Mouse (Mus musculus) heart, postnatal 0 days (tissue): ENCODE data around the gene Morn1. TPM values are rescaled to one million over a fixed set of nuclear protein-coding genes. Genes with fewer than 3 reads are reported as not detected.

Experiments
- ATAC-seq: fragments of 200-750 bp; cut with Nextera tagmentation; 2 replicates; pipeline ENCODE4 v1.8.0; 2017; ENCODE audit warnings: low read depth, moderate number of reproducible peaks, moderate library complexity; ENCODE audit not compliant: insufficient read depth
- DNase-seq: peaks from one replicate; pipeline ENCODE4 v3.0.0-alpha.2; 2016; ENCODE audit warnings: low spot score
- H3K27ac ChIP-seq: fragments of 300-500 bp; sonication (generic); 2 replicates; pipeline ENCODE4 v1.5.1; 2014; ENCODE audit warnings: low read depth, mild to moderate bottlenecking
- H3K27me3 ChIP-seq: fragments of 300-500 bp; sonication (generic); 2 replicates; pipeline ENCODE4 v1.6.1; 2014; ENCODE audit warnings: low read length, mixed read lengths; ENCODE audit not compliant: control insufficient read depth, insufficient read depth
- H3K36me3 ChIP-seq: fragments of 300-500 bp; sonication (generic); replicated peaks from 2 replicates; pipeline ENCODE4 v1.6.1; 2014; ENCODE audit warnings: low read length, mixed read lengths; ENCODE audit not compliant: control insufficient read depth, insufficient read depth
- H3K4me1 ChIP-seq: fragments of 300-500 bp; sonication (generic); 2 replicates; pipeline ENCODE4 v1.6.1; 2014; ENCODE audit warnings: antibody characterized with exemption; ENCODE audit not compliant: control insufficient read depth, insufficient read depth
- H3K4me2 ChIP-seq: fragments of 300-500 bp; sonication (generic); 2 replicates; pipeline ENCODE4 v1.6.1; 2014; ENCODE audit warnings: low read depth, mild to moderate bottlenecking, low read length, moderate library complexity
- H3K4me3 ChIP-seq: fragments of 300-500 bp; sonication (generic); 2 replicates; pipeline ENCODE4 v1.5.1; 2014; ENCODE audit warnings: low read depth, low read length
- H3K9ac ChIP-seq: fragments of 300-500 bp; sonication (generic); replicated peaks from 2 replicates; pipeline ENCODE4 v1.6.1; 2014; ENCODE audit warnings: low read depth, low read length, mixed read lengths
- H3K9me3 ChIP-seq: fragments of 300-500 bp; sonication (generic); replicated peaks from 2 replicates; pipeline ENCODE4 v1.6.1; 2016; ENCODE audit warnings: low read length; ENCODE audit not compliant: control insufficient read depth
- CTCF ChIP-seq: IDR thresholded peaks from 2 replicates; pipeline ENCODE4 v1.5.1; 2016; ENCODE audit warnings: antibody characterized with exemption, control low read depth, low read depth
- EP300 ChIP-seq: IDR thresholded peaks from 2 replicates; pipeline ENCODE4 v1.6.1; 2016; ENCODE audit warnings: antibody characterized with exemption, low read depth
- WGBS: fragments of 180-500 bp; shearing (Covaris S2); extraction: QIAGEN DNeasy Blood & Tissue Kit; methylation state at CpG from one replicate; pipeline ENCODE4 v1.1.7; 2014; 5-methylcytosine and 5-hydroxymethylcytosine counted together
- polyA plus RNA-seq: library from polyadenylated mRNA; unstranded; fragments of >200 nt; fragmentation: Nextera tagmentation; extraction: Ambion mirVana; gene quantifications from 2 replicates; pipeline ENCODE4 v1.2.1, GENCODE M21; 2015
- total RNA-seq: library from RNA; depleted of rRNA; stranded (reverse); fragments of >200 nt; gene quantifications from 2 replicates; pipeline ENCODE4 v1.2.3, GENCODE M21; 2014; ENCODE audit warnings: low replicate concordance

Gene Morn1
- total and polyA plus RNA-seq, 2 experiments from 2014 or later = 2.4 TPM; not detected in 1

DNA sequence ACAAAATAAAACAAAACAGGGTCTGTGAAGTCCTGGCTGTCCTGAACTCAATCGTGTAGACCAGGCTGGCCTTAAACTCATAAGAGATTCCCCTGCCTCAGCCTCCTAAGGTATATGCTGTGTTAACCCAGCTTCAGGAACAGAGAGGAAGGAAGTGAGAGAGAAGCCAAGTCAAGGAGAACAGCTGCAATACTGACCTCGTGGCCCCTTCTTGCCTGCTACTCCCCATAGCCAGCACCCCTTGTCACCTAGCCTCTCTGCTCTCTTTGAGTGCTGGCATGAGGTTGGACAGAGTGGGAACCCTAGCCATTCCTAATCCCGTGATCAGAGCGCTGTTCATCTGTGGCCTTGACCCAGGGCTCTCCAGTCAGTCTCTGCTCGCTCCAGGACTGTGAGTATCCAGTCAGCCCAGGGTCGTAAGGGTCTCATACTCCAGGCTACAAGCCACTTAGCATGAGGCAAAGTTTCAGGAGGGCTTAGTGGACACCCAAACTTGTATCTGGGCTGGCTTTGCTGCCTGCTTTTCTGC is 35.6 kb downstream of the Morn1 start:
- Histone ChIP-seq H3K9ac (0 out of 2 replicates have a peak overlapping the region, but pooled peaks have one; percentile 13), H3K4me3 (no peak overlapping the region), H3K27ac (peak overlapping the region; percentile 40; the same call in 1 of the 2 replicates), H3K4me1 (peaks cover 15% of the 10 kb centered on the region), H3K36me3 (no peaks in the 10 kb centered on the region), H3K4me2 (no peak overlapping the region), H3K9me3 (no peaks in the 10 kb centered on the region), H3K27me3 (no peaks in the 10 kb centered on the region)
- ATAC-seq (no peak), DNase-seq (no peak)
- WGBS = 65% methylated on average over 6 of the region's 6 CpGs
- TF ChIP-seq EP300 (no peak), CTCF (no peak)

- no peak overlapping the region for H3K4me3 ChIP-seq
- H3K9me3 ChIP-seq = no peaks in the 10 kb centered on the region
- no peak overlapping the region for H3K4me2 ChIP-seq
- 0 out of 2 replicates have a peak overlapping the region, but pooled peaks have one; percentile 13 for H3K9ac ChIP-seq
- H3K36me3 ChIP-seq = no peaks in the 10 kb centered on the region
- ATAC-seq = peak; percentile 56; the same call in 1 of the 2 replicates
- DNase-seq = peak; percentile 71
- TF ChIP-seq EP300 = no peak
- TF ChIP-seq CTCF = no peak
- H3K4me1 ChIP-seq = peaks cover 15% of the 10 kb centered on the region
- H3K27me3 ChIP-seq = no peaks in the 10 kb centered on the region
- 14% methylated on average over 16 of the region's 16 CpGs for WGBS
- H3K27ac ChIP-seq = peak overlapping the region; percentile 40; the same call in 1 of the 2 replicates
These were observed 36.2 kb downstream of the Morn1 start for GRCm38 (mm10) chr4:155122444-155123040.

DNA sequence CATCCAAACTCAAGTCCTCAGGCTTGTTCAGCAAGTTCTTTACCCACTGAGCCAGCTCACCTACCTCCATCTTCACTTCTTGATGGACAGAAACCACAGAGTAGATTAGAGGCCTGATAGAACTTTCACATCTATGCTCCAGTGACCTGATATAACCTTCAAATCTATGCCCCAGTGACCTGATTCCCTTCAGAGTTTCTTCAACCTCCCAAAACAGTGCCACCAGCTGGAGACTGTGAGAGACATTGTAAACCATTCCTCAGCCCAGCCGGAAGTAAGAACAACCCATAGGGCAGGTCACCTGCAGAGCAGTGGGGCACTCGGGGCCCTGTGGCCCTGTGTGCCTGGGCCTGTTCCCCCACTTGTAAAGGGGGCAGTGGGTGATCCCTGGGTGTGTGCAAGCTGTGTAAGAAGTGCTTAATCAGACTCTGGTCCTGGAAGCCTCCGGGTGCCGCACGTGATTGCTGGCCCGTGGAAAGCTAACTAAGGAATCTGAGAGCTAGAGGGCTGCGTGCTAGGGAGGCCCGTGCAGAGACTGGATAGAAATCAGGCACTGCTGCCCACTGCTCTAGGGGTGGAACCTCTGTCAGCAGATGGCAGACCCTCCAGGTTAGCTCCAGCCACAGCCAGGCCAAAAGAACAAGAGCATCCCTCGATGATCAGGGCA is 37.6 kb downstream of the Morn1 start:
- H3K4me1 ChIP-seq = peaks cover 17% of the 10 kb centered on the region
- H3K4me2 ChIP-seq = no peak overlapping the region
- H3K4me3 ChIP-seq = no peak overlapping the region
- H3K9ac ChIP-seq = no peak overlapping the region
- no peak overlapping the region for H3K27ac ChIP-seq
- DNase-seq (no peak), ATAC-seq (no peak)
- H3K9me3 ChIP-seq = no peaks in the 10 kb centered on the region
- no peak for TF ChIP-seq EP300
- no peak for TF ChIP-seq CTCF
- no peaks in the 10 kb centered on the region for H3K36me3 ChIP-seq
- WGBS = 58% methylated on average over 9 of the region's 9 CpGs
- H3K27me3 ChIP-seq = no peaks in the 10 kb centered on the region

GRCm38 (mm10) chr4:155125310-155125709 is 38.9 kb downstream of the Morn1 start:
- no peak for DNase-seq

GRCm38 (mm10) chr4:155126194-155126593 is 39.8 kb downstream of the Morn1 start:
- no peaks in the 10 kb centered on the region for H3K36me3 ChIP-seq
- H3K27ac ChIP-seq = no peak overlapping the region
- WGBS = 60% methylated on average over 5 of the region's 5 CpGs
- TF ChIP-seq EP300 = no peak
- no peak for TF ChIP-seq CTCF
- no peaks in the 10 kb centered on the region for H3K9me3 ChIP-seq
- no peaks in the 10 kb centered on the region for H3K27me3 ChIP-seq
- DNase-seq (no peak), ATAC-seq (no peak)
- no peak overlapping the region for H3K4me2 ChIP-seq
- H3K4me1 ChIP-seq = peaks cover 36% of the 10 kb centered on the region
- no peak overlapping the region for H3K4me3 ChIP-seq
- no peak overlapping the region for H3K9ac ChIP-seq

More at GRCm38 (mm10) chr4:155125310-155125709, 38.9 kb downstream of the Morn1 start:
- H3K36me3 ChIP-seq = no peaks in the 10 kb centered on the region
- H3K4me1 ChIP-seq = peaks cover 29% of the 10 kb centered on the region
- H3K9ac ChIP-seq = no peak overlapping the region
- no peak overlapping the region for H3K4me3 ChIP-seq
- WGBS = 43% methylated on average over 7 of the region's 7 CpGs
- no peak overlapping the region for H3K27ac ChIP-seq
- H3K4me2 ChIP-seq = no peak overlapping the region
- H3K27me3 ChIP-seq = no peaks in the 10 kb centered on the region
- no peak for TF ChIP-seq CTCF
- TF ChIP-seq EP300 = no peak
- ATAC-seq = no peak
- no peaks in the 10 kb centered on the region for H3K9me3 ChIP-seq
